Mouse (Mus musculus): ENCODE measurements around the gene Slc17a3. TPM values are rescaled to one million over a fixed set of nuclear protein-coding genes. Genes with fewer than 3 reads are reported as not detected.

Gene Slc17a3
- polyA plus RNA-seq, 1 experiment = not detected

DNA sequence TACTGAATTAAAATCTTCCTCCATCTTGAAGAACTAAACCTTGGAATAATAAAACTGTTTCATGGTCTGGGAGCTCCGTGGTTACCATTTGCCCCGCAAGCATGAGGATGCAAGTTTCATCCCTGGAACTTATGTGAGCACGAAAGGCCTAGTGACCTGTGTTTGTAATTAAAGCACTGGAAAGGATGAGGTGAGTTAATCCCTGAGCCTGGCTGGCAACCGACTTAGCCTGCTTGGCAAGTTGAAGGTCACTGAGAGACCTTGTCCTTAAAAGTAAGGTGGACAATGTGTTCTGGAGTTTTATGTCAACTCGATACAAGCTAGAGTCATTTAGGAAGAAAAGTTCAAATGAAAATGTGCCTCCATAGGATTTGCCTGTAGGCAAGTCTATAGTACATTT lies 4.4 kb upstream of the Slc17a3 start:
- H3K4me1 ChIP-seq (ENCODE audit: control insufficient read depth, insufficient read depth, low read length) = no peaks in the 10 kb centered on the region
- H3K27ac ChIP-seq (ENCODE audit: insufficient read depth, low read length) = no peak overlapping the region
- TF ChIP-seq POLR2A (IDR thresholded peaks at IDR 0.05; ENCODE audit: low read depth, low read length) (no peak), CTCF (IDR thresholded peaks at IDR 0.05; ENCODE audit: borderline replicate concordance, insufficient read depth, low read length) (no peak)
- H3K4me3 ChIP-seq (ENCODE audit: insufficient read depth, low read length) = no peak overlapping the region

- TF ChIP-seq POLR2A (IDR thresholded peaks at IDR 0.05; ENCODE audit: low read depth, low read length) (no peak), CTCF (IDR thresholded peaks at IDR 0.05; ENCODE audit: borderline replicate concordance, insufficient read depth, low read length) (no peak)
- Histone ChIP-seq H3K4me1 (ENCODE audit: control insufficient read depth, insufficient read depth, low read length) (no peaks in the 10 kb centered on the region), H3K27ac (ENCODE audit: insufficient read depth, low read length) (no peak overlapping the region), H3K4me3 (ENCODE audit: insufficient read depth, low read length) (no peak overlapping the region)
Observed at GRCm38 (mm10) chr13:23836630-23837029, 2.6 kb upstream of the Slc17a3 start.

GRCm38 (mm10) chr13:23845851-23846250 lies 6.6 kb downstream of the Slc17a3 start:
- Histone ChIP-seq H3K4me1 (ENCODE audit: control insufficient read depth, insufficient read depth, low read length) (no peaks in the 10 kb centered on the region), H3K27ac (ENCODE audit: insufficient read depth, low read length) (no peak overlapping the region), H3K4me3 (ENCODE audit: insufficient read depth, low read length) (no peak overlapping the region)
- TF ChIP-seq CTCF (IDR thresholded peaks at IDR 0.05; ENCODE audit: borderline replicate concordance, insufficient read depth, low read length) (no peak), POLR2A (IDR thresholded peaks at IDR 0.05; ENCODE audit: low read depth, low read length) (no peak)

DNA sequence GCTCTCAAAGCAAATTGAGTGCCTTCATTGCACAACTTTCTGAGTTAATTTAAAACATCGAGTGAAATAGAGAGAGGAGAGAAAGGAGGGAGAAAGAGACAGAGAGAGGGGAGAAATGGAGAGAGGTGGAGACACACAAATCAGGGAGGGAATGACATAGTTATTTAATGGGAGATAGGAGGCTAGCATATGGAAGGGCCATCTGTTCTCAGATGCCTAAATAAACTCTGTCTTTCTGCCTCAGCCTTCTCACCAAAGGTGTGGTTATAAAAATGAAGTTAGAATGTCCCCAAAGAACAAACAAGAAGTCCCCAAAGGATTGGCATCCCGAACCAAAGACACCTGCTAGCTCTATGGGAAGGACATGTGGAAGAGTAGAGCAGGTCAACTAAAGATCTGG lies 10.1 kb downstream of the Slc17a3 start:
- Histone ChIP-seq H3K4me1 (ENCODE audit: control insufficient read depth, insufficient read depth, low read length) (no peaks in the 10 kb centered on the region), H3K27ac (ENCODE audit: insufficient read depth, low read length) (no peak overlapping the region), H3K4me3 (ENCODE audit: insufficient read depth, low read length) (no peak overlapping the region)
- no peak for TF ChIP-seq POLR2A (IDR thresholded peaks at IDR 0.05; ENCODE audit: low read depth, low read length)
- no peak for TF ChIP-seq CTCF (IDR thresholded peaks at IDR 0.05; ENCODE audit: borderline replicate concordance, insufficient read depth, low read length)

- Histone ChIP-seq H3K4me3 (ENCODE audit: insufficient read depth, low read length) (no peak overlapping the region), H3K27ac (ENCODE audit: insufficient read depth, low read length) (no peak overlapping the region), H3K4me1 (ENCODE audit: control insufficient read depth, insufficient read depth, low read length) (no peaks in the 10 kb centered on the region)
- TF ChIP-seq POLR2A (IDR thresholded peaks at IDR 0.05; ENCODE audit: low read depth, low read length) (no peak), CTCF (IDR thresholded peaks at IDR 0.05; ENCODE audit: borderline replicate concordance, insufficient read depth, low read length) (no peak)
Observed at GRCm38 (mm10) chr13:23856401-23856800, 17.2 kb downstream of the Slc17a3 start.

- TF ChIP-seq POLR2A (IDR thresholded peaks at IDR 0.05; ENCODE audit: low read depth, low read length) = no peak
- TF ChIP-seq CTCF (IDR thresholded peaks at IDR 0.05; ENCODE audit: borderline replicate concordance, insufficient read depth, low read length) = no peak
- H3K4me3 ChIP-seq (ENCODE audit: insufficient read depth, low read length) = no peak overlapping the region
- no peak overlapping the region for H3K27ac ChIP-seq (ENCODE audit: insufficient read depth, low read length)
- no peaks in the 10 kb centered on the region for H3K4me1 ChIP-seq (ENCODE audit: control insufficient read depth, insufficient read depth, low read length)
Observed at GRCm38 (mm10) chr13:23861815-23862214, 22.6 kb downstream of the Slc17a3 start.

GRCm38 (mm10) chr13:23864711-23865110 lies 25.5 kb downstream of the Slc17a3 start:
- Histone ChIP-seq H3K4me1 (ENCODE audit: control insufficient read depth, insufficient read depth, low read length) (no peaks in the 10 kb centered on the region), H3K27ac (ENCODE audit: insufficient read depth, low read length) (no peak overlapping the region), H3K4me3 (ENCODE audit: insufficient read depth, low read length) (no peak overlapping the region)
- TF ChIP-seq POLR2A (IDR thresholded peaks at IDR 0.05; ENCODE audit: low read depth, low read length) (no peak), CTCF (IDR thresholded peaks at IDR 0.05; ENCODE audit: borderline replicate concordance, insufficient read depth, low read length) (no peak)

DNA sequence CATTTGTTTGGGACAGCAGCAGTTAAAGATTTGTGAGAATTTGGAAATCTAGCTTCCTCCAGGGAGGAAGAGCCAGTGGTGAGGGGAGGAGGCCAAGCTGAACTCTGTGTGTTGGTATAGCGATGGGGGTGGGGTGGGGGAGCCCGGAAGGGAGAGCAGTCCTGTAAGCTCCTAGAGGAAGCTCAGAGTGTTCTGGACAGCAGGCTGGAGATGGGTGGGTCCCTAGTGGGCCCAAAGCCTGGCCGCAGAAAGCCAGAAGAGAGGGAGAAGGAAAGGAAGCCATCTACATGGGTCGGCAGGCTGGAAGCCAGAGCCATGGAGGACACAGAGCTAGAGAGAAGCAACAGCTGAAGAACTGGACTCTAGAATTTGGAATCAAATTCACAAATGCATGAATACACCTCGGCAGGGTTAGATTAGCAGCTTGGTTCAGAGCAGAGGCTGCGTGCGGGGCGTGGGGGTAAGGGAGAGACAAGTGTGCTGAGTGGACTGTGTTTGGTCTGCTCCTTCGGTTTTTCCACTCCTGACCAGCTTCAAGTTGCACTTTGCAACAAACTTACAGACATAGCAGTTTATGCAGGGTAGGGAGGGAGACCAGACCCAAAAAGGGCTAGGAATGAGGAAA lies 27.0 kb downstream of the Slc17a3 start:
- H3K4me3 ChIP-seq (ENCODE audit: insufficient read depth, low read length) = no peak overlapping the region
- no peak for TF ChIP-seq CTCF (IDR thresholded peaks at IDR 0.05; ENCODE audit: borderline replicate concordance, insufficient read depth, low read length)
- no peak for TF ChIP-seq POLR2A (IDR thresholded peaks at IDR 0.05; ENCODE audit: low read depth, low read length)
- no peak overlapping the region for H3K27ac ChIP-seq (ENCODE audit: insufficient read depth, low read length)
- H3K4me1 ChIP-seq (ENCODE audit: control insufficient read depth, insufficient read depth, low read length) = no peaks in the 10 kb centered on the region

GRCm38 (mm10) chr13:23867000-23867399 lies 27.8 kb downstream of the Slc17a3 start:
- H3K27ac ChIP-seq (ENCODE audit: insufficient read depth, low read length) = no peak overlapping the region
- TF ChIP-seq POLR2A (IDR thresholded peaks at IDR 0.05; ENCODE audit: low read depth, low read length) (no peak), CTCF (IDR thresholded peaks at IDR 0.05; ENCODE audit: borderline replicate concordance, insufficient read depth, low read length) (no peak)
- no peak overlapping the region for H3K4me3 ChIP-seq (ENCODE audit: insufficient read depth, low read length)
- no peaks in the 10 kb centered on the region for H3K4me1 ChIP-seq (ENCODE audit: control insufficient read depth, insufficient read depth, low read length)

DNA sequence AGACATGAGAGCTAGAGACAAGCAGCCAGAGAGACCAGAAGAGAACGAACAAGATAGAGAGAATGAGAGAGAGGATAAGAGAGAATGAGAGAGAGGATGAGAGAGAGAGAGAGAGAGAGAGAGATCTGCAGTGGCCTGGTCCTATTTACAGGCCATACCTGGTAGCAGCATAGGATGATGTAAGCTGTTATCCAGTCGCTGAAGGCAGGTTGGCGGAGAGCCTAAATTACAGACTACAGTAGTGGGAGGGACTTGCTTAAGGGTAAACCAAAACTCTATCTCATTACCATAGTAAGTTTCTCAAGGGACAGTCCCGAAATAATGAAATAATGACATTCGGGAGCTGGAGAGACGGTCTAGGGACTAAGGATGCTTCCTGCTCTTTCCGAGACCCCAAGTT lies 28.2 kb downstream of the Slc17a3 start, which contains the start of gene Slc17a1:
Gene Slc17a1, plus strand, starts transcription at position 346 of the 400 bp plus-strand sequence.
- no peaks in the 10 kb centered on the region for H3K4me1 ChIP-seq (ENCODE audit: control insufficient read depth, insufficient read depth, low read length)
- TF ChIP-seq CTCF (IDR thresholded peaks at IDR 0.05; ENCODE audit: borderline replicate concordance, insufficient read depth, low read length) = no peak
- TF ChIP-seq POLR2A (IDR thresholded peaks at IDR 0.05; ENCODE audit: low read depth, low read length) = no peak
- H3K27ac ChIP-seq (ENCODE audit: insufficient read depth, low read length) = no peak within 1 kb of the TSS
- no peak within 1 kb of the TSS for H3K4me3 ChIP-seq (ENCODE audit: insufficient read depth, low read length)
